Mouse (Mus musculus): ENCODE measurements around the gene Hypk. TPM values are rescaled to one million over a fixed set of nuclear protein-coding genes. Genes with fewer than 3 reads are reported as not detected.
"Not testable (repeated sequence)": the region's sequence is repeated elsewhere in the genome, so short reads cannot be mapped to it uniquely, and the experiment has no call there.

Gene Hypk
- total RNA-seq, 2 experiments from 2014 or later, result 29.1 to 39.9 TPM

DNA sequence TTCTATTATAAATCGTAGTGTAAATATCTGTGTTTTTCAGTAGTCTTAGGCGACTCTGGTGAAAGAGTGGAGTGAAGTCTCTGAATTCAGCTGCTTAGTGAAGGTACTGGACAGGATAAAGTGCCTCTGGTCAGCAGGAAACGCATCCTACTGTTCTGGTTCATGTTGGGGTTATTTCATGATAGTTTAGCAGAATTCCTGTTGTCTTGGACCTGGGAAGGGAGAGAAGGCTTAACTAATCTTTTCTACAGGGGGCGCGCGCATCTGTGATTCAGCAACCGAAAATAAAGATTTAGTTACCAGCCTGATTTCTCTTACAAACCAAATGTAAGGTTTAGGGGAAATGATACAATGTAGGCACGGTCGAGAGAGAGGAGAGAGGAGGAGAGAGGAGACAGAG is 5.0 kb upstream of the Hypk start:
- peak; percentile 59 for DNase-seq

DNA sequence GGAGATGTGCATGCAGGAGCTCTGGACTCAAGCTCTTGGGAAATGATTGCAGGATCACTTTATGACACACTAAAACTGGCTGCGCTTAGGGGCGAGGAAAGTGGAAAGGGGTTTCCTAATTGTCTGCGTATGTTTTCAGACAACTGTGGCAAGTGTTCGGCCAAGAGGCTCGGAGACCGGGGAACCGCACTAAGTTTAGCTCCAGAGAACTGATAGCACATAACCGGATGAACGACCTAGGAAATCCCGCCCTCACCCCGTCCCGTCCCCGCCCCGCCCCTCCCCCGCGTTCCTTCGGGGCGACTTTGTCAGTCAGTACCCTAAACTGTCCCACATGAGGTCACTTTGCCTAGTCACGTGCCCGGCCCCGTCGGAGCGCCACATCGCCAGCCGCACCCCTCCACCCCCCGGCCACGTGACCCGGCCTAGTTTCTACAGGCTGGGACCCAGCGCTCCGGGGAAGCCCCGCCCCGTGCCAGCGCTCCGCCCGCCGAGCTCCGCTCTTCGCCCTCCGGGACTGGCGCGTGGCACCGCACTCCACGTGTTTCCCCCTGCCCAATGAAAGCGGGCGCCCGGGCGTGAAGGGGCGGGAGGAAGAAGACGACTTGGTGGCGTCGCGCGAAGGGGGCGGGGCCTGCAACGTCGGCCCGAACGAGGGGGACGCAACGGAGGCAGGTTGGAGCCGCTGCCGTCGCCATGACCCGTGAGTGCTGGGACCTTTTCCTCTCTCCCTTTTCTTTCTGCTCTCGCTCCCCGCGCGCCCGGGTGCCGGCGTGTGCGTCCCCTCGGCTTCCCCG is 4.2 kb upstream of the Hypk start, which contains the start of gene Serf2:
Gene Serf2 (plus strand): TSS at position 457 of the 797 bp plus-strand sequence.
- peak; percentile 100 for DNase-seq

DNA sequence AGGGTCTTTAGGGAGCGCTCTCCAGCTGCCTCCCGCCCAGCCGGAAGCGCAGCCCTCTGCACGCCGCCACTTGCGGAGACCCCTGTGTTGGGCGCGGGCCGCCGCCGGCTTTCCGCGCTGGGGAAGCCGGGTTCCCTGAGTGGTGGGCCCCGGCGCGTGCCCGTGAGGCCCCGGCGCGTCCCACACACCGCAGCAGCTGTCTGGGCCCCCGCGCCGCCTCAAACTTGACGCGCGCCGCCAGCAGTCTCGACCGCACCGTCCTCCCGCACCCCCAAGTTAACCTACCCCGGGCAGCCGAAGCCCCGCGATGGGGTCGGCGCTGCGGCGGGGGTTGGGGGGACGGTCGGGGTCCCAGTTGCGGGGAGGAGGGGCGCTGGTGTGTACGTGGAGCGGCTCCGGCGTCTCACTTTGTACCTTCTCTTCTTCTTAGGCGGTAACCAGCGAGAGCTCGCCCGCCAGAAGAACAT is 3.5 kb upstream of the Hypk start:
- peak; percentile 57 for DNase-seq

DNA sequence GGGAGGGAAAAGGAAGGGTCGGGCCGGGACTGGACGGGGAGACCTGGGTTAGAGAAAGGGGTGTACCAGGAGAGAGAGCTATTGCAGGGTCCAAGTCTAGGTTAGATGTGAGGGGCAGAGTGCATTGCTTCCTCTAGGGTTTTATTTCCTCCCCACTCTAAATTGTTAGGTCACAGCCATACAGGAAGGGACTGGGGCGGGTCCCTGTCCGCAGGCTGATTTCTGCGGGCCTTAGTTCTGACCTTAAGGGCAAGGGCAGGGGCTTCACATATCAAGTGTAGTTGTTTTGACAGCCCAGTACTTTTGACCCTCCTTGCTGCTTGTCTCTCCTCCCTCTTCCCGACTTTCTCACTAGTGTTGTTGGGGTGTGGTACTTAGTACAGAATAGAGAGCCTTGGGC is 3.0 kb upstream of the Hypk start:
- DNase-seq, result no peak

DNA sequence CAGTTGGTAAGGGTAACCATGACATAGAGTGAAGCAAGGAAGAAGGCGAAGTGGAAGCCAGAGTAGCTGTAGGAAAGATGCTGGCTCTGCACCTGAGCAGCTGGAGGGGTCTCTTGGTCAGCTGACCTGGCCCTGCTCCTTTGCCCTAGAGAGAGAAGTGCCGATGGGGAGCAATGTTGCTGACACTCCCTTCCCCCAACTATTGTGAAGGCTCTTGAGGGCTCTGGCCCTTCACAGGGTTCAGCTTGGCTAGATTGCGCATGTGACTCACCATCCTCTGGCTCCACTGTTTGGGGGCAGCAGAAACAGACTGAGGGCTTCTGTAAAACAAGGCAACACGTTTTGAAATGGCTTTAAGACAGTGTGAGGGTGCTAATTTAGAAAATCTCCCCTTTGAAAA is 729 bp upstream of the Hypk start:
- no peak for DNase-seq

DNA sequence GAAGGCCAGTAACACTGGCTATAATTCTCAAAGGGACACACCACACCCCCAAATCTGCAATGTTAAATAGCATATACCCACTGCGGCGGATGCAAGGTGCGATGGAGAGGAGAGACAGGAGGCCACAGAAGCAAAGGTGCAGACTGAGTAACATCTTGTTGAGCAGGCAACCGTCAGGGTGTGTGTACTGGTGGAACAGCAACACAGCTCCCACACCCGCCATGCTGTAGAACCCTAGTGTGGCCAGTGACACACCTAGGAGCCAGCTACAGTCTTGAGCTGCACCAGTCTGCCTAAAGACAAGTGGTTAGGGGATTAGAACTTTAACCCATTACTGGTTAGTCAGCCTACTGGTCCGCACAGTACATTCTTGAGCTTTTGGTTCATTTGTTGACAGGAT is 827 bp downstream of the Hypk start:
- DNase-seq, result no peak

DNA sequence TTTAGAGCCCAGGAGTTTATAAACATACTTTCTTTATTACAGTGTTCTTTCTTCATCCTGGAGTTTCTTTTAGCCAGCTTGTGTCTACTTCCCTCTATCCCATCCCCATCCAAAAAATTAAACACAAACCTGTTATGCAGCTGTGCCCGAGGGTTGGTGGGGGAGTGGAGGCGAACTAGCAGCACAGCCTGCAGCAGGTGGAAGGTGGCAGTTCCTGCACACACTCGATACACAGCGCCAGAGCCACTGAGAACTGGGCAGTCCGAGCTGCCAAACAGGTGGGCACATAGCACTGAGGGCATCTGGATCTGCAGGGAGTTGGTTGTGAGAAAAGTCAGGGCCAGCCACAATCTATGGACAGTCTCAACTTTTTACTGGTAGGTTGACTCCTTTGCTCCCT is 2.4 kb downstream of the Hypk start:
- no peak for DNase-seq

DNA sequence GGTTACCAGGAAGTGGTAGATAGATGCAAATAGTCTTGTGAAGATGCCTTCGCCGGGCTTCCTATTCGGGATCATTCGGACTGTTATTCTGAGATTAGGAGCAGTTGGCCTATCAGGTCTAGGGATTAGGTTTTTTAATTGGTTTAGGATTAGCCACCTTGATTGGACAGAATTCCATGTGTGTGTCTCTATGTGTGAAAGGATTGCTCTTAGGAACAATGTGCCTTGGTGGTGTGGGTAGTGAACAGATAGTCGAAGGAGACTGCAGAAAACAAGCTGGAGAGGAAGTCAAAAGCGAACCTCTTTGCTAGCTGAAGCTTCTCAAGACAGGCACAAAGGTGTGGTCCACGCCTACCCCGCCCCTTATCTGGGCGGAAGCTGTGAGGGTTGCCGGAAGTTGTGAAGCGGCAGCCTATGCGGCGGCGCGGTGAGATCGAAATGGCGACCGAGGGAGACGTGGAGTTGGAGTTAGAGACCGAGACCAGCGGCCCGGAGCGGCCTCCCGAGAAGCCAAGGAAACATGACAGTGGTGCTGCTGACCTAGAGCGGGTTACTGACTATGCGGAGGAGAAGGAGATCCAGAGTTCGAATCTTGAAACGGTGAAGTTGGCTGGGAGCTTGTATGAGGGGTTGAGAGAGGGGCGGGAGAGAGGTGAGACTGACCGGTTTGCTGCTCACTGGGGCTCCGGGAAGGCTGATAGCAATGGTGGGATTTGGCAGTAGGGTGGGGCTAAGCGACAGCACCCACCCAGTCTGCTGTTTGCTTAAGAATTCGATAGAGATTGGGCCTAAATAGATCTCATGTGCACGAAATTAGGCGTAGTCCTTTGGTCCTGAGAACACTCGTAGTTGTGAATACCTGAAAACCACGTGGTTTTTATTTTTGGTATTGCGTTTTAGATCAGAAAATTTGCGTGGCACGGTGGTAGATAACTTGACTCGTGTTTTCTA is 3.9 kb downstream of the Hypk start, which contains the start of gene Serinc4:
Gene Serinc4 (minus strand): TSS at position 90 of the 951 bp plus-strand sequence.
- peak; percentile 91 for DNase-seq

DNA sequence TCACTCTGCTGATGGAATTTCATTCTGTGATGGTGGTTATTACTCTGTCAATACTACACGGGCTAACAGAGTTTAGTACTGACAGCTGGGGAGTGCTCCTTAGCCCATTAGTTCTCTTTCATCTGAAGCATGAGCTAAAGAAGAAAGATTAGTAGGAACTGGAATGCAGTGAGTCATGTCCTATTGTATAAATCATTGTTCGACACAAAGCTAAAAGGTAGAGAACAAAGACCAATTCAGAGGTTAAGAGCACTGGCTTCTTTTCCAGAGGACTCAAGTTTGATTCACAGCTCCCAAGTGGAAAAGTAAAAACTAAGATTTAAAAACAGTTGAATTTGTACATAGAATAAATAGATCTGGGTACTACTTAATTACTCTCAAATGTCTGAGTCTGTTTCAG is 7.0 kb downstream of the Hypk start:
- DNase-seq, result no peak

DNA sequence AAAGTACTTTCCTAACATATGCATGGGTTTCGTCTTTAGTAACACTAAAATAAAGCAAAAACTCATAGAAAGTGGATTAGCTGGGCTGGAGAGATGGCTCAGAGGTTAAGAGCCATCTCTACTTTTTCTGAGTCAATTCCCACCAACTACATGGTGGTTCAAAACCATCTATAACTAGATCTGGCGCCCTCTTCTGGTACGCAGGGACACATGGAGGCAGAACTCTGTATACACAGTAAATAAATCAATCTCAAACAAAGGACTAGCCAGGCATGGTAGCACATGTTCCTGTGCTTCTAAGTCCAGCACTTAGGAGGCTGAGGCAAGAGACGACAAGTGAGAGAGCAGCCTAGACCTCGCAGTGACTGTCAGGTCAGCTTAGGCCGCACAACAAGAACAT is 15.9 kb downstream of the Hypk start:
- DNase-seq, result not testable (repeated sequence)

DNA sequence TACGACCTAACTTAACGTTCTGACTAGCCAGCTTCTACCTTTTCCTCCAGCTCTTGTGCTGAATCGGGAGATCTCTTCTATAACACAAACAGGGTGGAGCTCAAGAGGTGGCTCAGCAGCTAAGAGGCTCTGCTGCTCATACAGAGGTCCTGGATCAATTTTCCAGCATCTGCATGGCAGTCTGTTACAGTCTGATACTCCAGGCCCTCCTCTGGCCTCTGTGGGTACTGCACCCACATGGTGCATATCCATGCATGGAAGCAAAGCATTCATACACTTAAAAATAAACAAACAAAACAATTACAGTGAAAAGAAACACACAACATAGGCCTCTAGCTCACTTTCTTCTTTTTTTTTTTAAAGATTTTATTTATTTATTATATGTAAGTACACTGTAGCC is 19.7 kb downstream of the Hypk start:
- not testable (repeated sequence) for DNase-seq

DNA sequence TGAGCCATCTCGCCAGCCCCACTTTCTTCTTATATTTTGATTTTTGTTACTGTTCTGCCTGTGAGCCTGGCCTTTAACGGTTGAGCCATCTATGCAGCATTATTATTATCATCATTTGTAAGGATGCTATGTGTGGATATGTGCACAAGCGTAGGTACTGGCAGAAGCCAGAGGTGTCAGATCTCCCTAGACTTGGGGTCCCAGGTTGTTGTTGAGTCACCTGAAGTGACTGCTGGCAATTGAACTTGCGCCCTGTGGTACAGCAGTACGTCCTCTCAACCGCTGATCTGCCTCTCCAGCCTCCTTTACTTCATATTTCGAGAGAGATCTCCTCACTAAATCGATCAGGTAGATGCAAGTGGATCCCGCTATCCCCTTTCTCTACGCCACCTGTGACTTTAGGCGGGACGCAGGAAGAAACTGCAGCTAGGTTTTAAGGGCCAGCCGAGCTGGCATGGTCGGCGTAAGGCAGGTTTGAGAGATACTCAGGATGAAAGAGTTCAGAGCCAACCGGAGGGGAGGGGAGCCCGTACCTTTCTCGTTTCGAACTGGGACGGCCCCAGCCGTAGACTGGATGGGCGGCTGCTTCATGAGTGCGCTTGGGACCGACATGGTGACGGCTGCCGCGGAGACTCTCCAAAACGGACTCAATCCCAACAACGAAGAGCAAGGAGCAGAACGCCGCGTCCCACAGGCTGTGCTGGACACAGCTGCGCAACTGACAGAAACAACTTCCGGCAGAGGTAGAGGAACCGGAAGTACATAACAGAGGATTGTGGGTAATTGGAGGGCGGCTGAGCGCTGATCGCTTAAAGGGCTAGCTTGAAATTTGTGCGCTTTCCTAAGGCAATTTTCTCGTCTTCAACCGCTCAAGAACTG is 20.4 kb downstream of the Hypk start, which contains the start of gene Mfap1b:
Gene Mfap1b (minus strand): TSS at position 767 of the 879 bp plus-strand sequence.
- peak; percentile 84 for DNase-seq

DNA sequence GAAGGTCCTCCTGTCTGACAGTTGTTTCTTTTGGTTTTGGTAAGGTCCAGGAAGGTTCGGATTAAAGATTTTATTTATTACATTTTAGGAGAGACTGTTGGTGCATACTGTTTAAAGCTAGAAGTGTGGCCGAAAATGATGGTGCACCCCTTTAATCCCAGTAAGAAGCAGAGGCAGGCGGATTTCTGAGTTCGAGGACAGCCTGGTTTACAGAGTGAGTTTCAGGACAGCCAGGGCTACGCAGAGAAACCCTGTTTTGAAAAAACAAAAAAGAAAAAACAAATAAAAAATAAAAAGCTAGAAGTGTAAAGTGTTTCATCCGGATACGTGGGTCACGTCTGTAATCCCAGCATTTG is 21.1 kb downstream of the Hypk start:
- peak; percentile 33 for DNase-seq

DNA sequence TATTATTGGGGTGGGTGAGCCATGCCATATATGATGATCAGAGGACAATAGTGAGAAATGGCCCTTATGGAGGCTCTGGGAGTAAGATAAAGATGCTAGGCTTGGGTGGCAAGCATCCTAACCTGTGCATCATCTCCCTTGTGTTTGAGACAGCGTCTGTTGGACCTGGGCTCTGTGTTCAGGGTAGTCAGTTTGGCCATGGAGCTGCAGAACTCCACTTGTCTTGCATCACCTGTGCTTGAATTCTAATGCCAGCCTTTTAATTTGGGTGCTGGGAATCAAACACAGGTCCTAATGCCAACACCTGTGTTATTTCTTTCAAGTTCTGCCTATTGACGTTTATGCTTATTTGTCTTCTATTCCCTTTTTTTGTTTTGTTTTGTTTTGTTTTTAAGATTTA is 22.2 kb downstream of the Hypk start:
- not testable (repeated sequence) for DNase-seq

DNA sequence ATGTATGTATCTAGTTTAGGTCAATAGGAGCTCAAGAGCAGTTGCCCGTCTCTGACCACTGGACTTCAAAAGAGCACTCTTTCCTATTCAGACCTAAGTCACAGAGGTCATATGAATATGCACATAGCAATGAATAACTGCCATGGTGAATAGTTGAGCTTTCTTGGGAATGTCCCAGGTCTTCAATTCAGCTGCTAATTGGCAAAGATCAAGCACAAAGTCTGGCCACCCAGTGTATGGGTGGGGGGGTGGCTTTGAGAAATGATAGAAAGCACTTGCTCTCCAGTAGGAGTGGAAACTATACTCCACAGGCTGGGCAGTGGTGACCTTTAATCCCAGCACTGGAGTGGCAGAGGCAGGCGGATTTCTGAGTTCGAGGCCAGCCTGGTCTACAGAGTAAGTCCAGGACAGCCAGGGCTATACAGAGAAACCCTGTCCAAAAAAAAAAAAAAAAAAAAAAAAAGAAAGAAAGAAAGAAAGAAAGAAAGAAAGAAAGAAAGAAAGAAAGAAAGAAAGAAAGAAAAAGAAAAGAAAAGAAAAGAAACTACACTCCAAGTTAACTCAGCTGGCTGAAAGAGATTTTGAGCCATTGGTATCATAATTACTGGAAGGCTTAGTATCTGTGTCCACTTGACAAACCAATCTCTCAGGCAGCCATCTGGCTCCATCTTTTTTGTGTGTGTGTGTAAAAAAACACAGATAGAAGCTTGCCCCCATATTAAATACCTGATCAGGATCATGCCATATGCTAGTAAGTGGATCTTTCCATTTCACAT is 24.6 kb downstream of the Hypk start:
- DNase-seq, result no peak

DNA sequence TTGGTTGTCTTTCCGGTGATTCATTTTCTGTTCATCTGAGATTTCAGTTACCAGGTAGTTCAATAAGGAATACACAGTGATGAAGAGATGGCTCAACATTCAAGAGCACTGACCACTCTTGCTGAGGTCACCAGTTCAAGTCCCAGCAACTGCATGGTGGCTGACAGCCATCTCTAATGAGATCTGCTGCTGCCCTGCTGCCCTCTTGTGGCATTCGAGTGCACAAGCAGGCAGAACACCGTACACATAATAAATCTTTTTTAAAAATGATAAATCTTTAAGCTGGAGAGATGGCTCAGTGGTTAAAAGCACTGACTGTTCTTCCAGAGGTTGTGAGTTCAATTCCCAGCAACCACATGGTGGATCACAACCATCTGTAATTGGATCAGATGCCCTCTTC is 27.4 kb downstream of the Hypk start:
- DNase-seq, result peak; percentile 34

DNA sequence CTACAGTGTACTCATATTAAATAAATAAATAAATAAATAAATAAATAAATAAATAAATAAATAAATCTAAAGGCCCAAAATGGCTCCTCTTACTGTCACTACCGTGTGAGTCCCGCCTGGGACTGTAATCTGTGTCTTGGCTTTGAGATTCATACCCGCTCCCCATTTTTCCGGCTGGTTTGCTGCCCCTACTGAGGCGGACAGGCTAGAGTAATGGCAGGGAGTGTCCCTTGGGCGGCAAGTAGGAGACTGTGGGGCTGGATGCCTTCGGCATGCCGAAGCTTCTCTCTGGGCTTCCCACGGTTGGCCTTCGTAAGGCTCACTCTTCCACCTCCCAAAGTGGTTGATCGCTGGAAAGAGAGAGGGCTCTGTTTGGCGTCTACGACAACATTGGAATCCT is 27.8 kb downstream of the Hypk start:
- not testable (repeated sequence) for DNase-seq

DNA sequence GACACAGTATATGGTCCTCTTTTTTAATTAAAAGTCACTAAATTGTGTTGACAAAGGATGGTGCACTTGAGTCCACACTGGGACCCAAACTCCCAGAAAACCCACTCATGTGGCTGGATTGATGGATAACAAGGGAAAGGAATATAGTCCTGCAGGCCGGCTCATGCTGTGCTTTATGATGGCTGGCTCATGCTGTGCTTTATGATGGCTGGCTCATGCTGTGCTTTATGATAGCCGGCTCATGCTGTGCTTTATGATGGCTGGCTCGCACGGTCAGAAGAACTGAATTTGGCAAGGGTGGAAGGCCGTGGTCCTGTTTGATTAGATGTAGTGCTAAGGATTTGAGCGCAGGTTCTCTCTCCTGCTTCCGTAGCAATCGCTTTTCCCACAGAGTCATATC is 30.5 kb downstream of the Hypk start:
- DNase-seq, result no peak

DNA sequence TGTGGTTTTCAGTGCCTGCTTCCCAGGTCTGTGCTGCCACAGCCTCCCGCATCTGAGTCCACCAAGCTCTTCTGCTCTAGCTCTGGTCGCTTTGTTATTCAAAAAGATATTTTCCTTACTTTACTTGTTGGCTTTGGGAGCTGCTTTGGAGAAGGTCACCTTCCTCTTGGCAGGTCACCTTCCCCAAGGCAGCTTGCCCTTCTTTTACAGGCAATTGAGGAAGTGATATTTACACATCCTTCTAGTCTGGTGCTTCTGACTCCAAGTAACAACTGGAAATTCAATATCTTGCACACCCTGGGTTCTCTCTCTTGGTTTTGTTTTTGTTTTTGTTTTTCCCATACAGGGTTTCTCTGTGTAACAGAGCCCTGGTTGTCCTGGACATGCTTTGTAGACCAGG is 31.3 kb downstream of the Hypk start:
- not testable (repeated sequence) for DNase-seq

DNA sequence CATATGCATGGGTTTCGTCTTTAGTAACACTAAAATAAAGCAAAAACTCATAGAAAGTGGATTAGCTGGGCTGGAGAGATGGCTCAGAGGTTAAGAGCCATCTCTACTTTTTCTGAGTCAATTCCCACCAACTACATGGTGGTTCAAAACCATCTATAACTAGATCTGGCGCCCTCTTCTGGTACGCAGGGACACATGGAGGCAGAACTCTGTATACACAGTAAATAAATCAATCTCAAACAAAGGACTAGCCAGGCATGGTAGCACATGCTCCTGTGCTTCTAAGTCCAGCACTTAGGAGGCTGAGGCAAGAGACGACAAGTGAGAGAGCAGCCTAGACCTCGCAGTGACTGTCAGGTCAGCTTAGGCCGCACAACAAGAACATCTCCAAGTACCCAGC is 48.5 kb downstream of the Hypk start:
- DNase-seq, result not testable (repeated sequence)
